Mouse (Mus musculus): ENCODE data around the gene Scd2. TPM values are rescaled to one million over a fixed set of nuclear protein-coding genes. Genes with fewer than 3 reads are reported as not detected.
A peak's percentile ranks its signal among the peaks of the same experiment; 100 is the strongest.

The Scd2 gene
- polyA plus RNA-seq, 1 experiment: 71.6 TPM

DNA sequence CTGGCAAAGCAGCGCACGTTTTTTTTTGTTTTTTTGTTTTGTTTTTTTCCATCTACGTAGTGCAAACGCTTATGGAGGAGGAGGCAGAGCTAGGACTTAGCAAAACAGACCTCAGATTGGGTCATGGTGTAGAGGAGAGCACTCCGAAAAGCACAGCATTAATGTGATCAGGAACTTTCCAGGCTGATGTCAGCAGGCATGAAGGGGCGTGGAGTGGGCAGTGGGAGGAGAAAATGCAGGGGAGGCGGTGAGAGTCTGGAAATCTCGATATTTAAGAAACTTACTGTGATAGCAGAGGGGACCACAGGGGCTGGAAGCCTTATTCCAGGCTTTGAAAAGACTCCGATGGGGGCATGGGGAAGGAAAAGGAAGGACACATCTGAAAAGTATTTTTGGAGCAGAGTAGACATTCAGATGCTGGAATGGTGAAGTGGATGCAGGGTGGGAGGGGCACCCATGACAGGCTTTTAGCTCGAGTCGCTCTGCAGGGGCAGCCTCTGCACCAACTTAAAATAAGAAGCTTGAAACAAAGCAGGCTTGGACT lies 21.5 kb downstream of the Scd2 start:
- Histone ChIP-seq H3K36me3 (ENCODE audit: control insufficient read depth, insufficient read depth, low read length) (no peaks in the 10 kb centered on the region), H3K27ac (ENCODE audit: control insufficient read depth, insufficient read depth, low read depth, low read length) (peak overlapping the region; percentile 67), H3K4me3 (ENCODE audit: control insufficient read depth, low read depth, low read length) (peak overlapping the region; percentile 72), H3K4me1 (ENCODE audit: control insufficient read depth, insufficient read depth, low read length) (peaks cover 11% of the 10 kb centered on the region), H3K27me3 (ENCODE audit: control insufficient read depth, insufficient read depth, low read length) (no peaks in the 10 kb centered on the region)
- TF ChIP-seq CTCF (IDR thresholded peaks at IDR 0.05; ENCODE audit: control insufficient read depth, insufficient read depth, insufficient replicate concordance, low read depth, low read length) (no peak), POLR2A (IDR thresholded peaks at IDR 0.05; ENCODE audit: control insufficient read depth, low read depth, low read length) (no peak)

DNA sequence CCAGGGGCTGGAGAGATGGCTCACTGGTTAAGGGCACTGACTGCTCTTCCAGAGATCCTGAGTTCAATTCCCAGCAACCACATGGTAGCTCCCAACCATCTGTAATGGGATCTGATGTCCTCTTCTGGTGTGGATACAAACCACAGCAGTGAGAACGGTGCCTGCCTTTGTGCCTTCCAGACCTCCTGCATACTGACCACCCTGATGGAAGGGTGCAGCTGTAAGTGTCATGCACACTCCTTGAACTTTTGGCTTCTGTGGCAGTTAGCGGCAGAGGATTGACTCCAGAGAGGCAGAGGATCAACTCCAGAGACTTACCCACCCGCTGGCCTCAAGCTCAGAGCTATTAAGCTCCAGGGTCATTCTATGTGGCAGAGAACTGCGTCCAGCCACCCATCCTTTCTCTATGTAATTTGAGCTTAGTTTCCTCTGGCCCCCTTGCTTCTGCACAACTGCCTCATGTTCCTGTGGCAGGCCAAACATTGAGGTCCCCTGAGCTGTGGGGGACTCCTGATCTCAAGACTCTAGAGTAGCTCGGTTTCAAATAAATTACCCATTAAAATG lies 23.4 kb downstream of the Scd2 start:
- no peak overlapping the region for H3K4me3 ChIP-seq (ENCODE audit: control insufficient read depth, low read depth, low read length)
- H3K36me3 ChIP-seq (ENCODE audit: control insufficient read depth, insufficient read depth, low read length): no peaks in the 10 kb centered on the region

DNA sequence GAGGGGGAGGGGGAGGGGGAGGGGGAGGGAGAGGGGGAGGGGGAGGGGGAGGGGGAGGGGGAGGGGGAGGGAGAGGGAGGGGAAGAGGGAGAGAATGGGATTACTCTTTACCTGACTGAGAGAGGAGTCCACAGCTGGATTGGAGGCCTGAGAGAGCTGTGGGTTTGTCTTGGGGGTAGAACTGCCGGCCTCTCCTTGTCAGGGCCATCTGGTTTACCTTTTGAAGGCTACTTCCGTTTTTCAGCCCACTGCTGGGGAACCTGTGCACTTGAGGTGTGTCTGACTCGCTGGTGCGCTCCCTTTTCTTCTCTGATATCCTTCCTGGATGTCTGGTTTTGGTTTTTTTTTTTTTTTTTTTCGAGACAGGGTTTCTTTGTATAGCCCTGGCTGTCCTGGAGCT lies 23.9 kb downstream of the Scd2 start:
- no peak overlapping the region for H3K27ac ChIP-seq (ENCODE audit: control insufficient read depth, insufficient read depth, low read depth, low read length)
- no peak overlapping the region for H3K4me3 ChIP-seq (ENCODE audit: control insufficient read depth, low read depth, low read length)
- TF ChIP-seq POLR2A (IDR thresholded peaks at IDR 0.05; ENCODE audit: control insufficient read depth, low read depth, low read length) (no peak), CTCF (IDR thresholded peaks at IDR 0.05; ENCODE audit: control insufficient read depth, insufficient read depth, insufficient replicate concordance, low read depth, low read length) (no peak)
- no peaks in the 10 kb centered on the region for H3K27me3 ChIP-seq (ENCODE audit: control insufficient read depth, insufficient read depth, low read length)
- H3K36me3 ChIP-seq (ENCODE audit: control insufficient read depth, insufficient read depth, low read length): no peaks in the 10 kb centered on the region
- peaks cover 5% of the 10 kb centered on the region for H3K4me1 ChIP-seq (ENCODE audit: control insufficient read depth, insufficient read depth, low read length)

More for the DNA sequence above, 23.4 kb downstream of the Scd2 start:
- no peak for TF ChIP-seq CTCF (IDR thresholded peaks at IDR 0.05; ENCODE audit: control insufficient read depth, insufficient read depth, insufficient replicate concordance, low read depth, low read length)
- no peak for TF ChIP-seq POLR2A (IDR thresholded peaks at IDR 0.05; ENCODE audit: control insufficient read depth, low read depth, low read length)
- Histone ChIP-seq H3K4me1 (ENCODE audit: control insufficient read depth, insufficient read depth, low read length) (peaks cover 5% of the 10 kb centered on the region), H3K27ac (ENCODE audit: control insufficient read depth, insufficient read depth, low read depth, low read length) (no peak overlapping the region), H3K27me3 (ENCODE audit: control insufficient read depth, insufficient read depth, low read length) (no peaks in the 10 kb centered on the region)

DNA sequence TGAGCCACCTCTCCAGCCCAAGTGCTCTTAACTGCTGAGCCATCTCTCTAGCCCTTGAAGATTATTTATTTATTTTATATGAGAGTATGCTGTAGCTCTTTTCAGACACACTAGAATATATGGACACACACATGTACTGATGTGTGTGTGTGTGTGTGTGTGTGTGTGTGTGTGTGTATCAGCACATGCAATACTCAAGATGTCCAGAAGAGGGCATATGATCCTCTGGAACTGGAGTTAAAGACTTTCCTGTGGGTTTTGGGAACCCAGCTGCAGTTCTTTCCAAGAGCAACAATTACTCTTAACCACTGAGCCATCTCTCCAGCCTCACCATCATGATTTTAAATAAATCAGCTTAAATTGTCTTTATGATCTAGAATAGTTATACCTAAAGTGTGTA lies 25.1 kb downstream of the Scd2 start:
- H3K27me3 ChIP-seq (ENCODE audit: control insufficient read depth, insufficient read depth, low read length): no peaks in the 10 kb centered on the region
- no peak overlapping the region for H3K4me3 ChIP-seq (ENCODE audit: control insufficient read depth, low read depth, low read length)
- no peaks in the 10 kb centered on the region for H3K36me3 ChIP-seq (ENCODE audit: control insufficient read depth, insufficient read depth, low read length)
- H3K27ac ChIP-seq (ENCODE audit: control insufficient read depth, insufficient read depth, low read depth, low read length): no peak overlapping the region
- peaks cover 5% of the 10 kb centered on the region for H3K4me1 ChIP-seq (ENCODE audit: control insufficient read depth, insufficient read depth, low read length)
- TF ChIP-seq POLR2A (IDR thresholded peaks at IDR 0.05; ENCODE audit: control insufficient read depth, low read depth, low read length): no peak
- no peak for TF ChIP-seq CTCF (IDR thresholded peaks at IDR 0.05; ENCODE audit: control insufficient read depth, insufficient read depth, insufficient replicate concordance, low read depth, low read length)

DNA sequence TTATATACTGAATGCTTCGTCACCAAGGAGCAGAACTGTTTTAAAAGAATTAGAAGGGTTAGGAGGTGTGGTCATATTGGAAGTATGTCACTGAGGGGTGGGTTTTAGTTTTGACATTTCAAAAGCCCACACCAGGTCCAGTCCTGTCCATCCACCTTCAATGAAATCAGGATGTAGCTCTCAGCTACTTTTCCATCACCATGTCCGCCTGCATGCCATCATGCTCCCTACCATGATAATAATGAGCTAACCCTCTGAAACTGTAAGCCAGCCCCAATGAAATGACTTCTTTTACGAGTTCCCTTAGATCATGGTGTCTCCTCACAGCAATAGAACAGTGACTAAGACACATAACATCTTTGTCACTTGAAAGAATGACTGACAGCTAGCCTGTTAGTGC lies 26.8 kb downstream of the Scd2 start:
- Histone ChIP-seq H3K36me3 (ENCODE audit: control insufficient read depth, insufficient read depth, low read length) (no peaks in the 10 kb centered on the region), H3K27me3 (ENCODE audit: control insufficient read depth, insufficient read depth, low read length) (no peaks in the 10 kb centered on the region), H3K4me1 (ENCODE audit: control insufficient read depth, insufficient read depth, low read length) (no peaks in the 10 kb centered on the region; the same call in 1 of the 2 replicates), H3K4me3 (ENCODE audit: control insufficient read depth, low read depth, low read length) (no peak overlapping the region), H3K27ac (ENCODE audit: control insufficient read depth, insufficient read depth, low read depth, low read length) (peak overlapping the region; percentile 53; the same call in 1 of the 2 replicates)
- TF ChIP-seq CTCF (IDR thresholded peaks at IDR 0.05; ENCODE audit: control insufficient read depth, insufficient read depth, insufficient replicate concordance, low read depth, low read length) (no peak), POLR2A (IDR thresholded peaks at IDR 0.05; ENCODE audit: control insufficient read depth, low read depth, low read length) (no peak)

DNA sequence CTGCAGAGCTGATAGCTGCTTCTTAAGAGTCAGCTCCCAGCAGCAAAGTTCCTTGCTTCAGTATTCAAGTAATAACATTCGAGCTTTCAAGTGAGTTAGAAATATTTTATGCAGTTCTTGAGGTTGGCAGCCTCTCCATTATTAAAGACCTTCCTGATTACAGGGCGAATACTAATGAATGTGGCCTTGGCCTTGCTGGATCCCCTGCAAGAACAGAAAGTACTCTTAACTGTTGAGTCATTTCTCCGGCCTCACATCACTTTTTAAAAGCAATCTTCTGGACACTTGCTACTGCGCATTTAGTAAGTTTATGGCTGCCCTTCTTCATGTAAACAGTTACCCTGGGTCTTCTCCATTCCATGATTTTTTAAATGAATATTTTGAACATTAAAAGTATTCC lies 27.7 kb downstream of the Scd2 start:
- Histone ChIP-seq H3K27ac (ENCODE audit: control insufficient read depth, insufficient read depth, low read depth, low read length) (peak overlapping the region; percentile 53; the same call in 1 of the 2 replicates), H3K4me1 (ENCODE audit: control insufficient read depth, insufficient read depth, low read length) (no peaks in the 10 kb centered on the region; the same call in 1 of the 2 replicates), H3K4me3 (ENCODE audit: control insufficient read depth, low read depth, low read length) (no peak overlapping the region), H3K27me3 (ENCODE audit: control insufficient read depth, insufficient read depth, low read length) (no peaks in the 10 kb centered on the region), H3K36me3 (ENCODE audit: control insufficient read depth, insufficient read depth, low read length) (no peaks in the 10 kb centered on the region)
- TF ChIP-seq POLR2A (IDR thresholded peaks at IDR 0.05; ENCODE audit: control insufficient read depth, low read depth, low read length) (no peak), CTCF (IDR thresholded peaks at IDR 0.05; ENCODE audit: control insufficient read depth, insufficient read depth, insufficient replicate concordance, low read depth, low read length) (no peak)

DNA sequence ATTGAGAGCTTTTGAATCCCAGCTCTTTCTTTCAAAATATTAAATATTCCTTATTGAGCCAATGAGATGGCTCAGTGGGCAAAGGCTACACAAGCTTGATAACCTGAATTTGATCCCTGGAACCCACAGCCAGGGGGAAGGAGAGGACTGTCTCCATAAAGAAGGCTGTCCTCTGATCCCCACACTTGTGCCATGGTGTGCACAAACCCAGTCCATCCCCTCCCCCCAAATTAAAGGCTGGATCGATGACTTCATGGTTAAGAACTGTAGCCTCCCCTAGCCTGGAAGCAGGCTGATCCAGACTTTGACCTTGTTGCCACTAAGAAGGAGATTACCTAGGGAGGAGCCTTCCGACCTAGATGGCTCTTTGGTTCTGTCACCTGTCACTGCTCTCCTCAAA lies 28.2 kb downstream of the Scd2 start:
- Histone ChIP-seq H3K4me1 (ENCODE audit: control insufficient read depth, insufficient read depth, low read length) (no peaks in the 10 kb centered on the region; the same call in 1 of the 2 replicates), H3K36me3 (ENCODE audit: control insufficient read depth, insufficient read depth, low read length) (no peaks in the 10 kb centered on the region), H3K27ac (ENCODE audit: control insufficient read depth, insufficient read depth, low read depth, low read length) (peak overlapping the region; percentile 56; the same call in 1 of the 2 replicates), H3K4me3 (ENCODE audit: control insufficient read depth, low read depth, low read length) (no peak overlapping the region), H3K27me3 (ENCODE audit: control insufficient read depth, insufficient read depth, low read length) (no peaks in the 10 kb centered on the region)
- TF ChIP-seq CTCF (IDR thresholded peaks at IDR 0.05; ENCODE audit: control insufficient read depth, insufficient read depth, insufficient replicate concordance, low read depth, low read length) (no peak), POLR2A (IDR thresholded peaks at IDR 0.05; ENCODE audit: control insufficient read depth, low read depth, low read length) (no peak)

All from testis, adult 2 months (tissue).